Mouse (Mus musculus) cerebellum, adult 2 months (tissue): Measurements from ENCODE around the gene Igf2r.

Experiments
- CTCF ChIP-seq: fragments of 200-500 bp; IDR thresholded peaks from 2 replicates; pipeline ENCODE4 v1.5.1; 2011; ENCODE audit warnings: low read depth, mild to moderate bottlenecking, control low read depth, low read length, moderate library complexity, borderline replicate concordance; ENCODE audit not compliant: insufficient read depth
- POLR2A ChIP-seq: fragments of 200-500 bp; IDR thresholded peaks from 2 replicates; pipeline ENCODE4 v1.6.1; 2011; ENCODE audit warnings: low read length, control low read depth, borderline replicate concordance; ENCODE audit not compliant: insufficient read depth

DNA sequence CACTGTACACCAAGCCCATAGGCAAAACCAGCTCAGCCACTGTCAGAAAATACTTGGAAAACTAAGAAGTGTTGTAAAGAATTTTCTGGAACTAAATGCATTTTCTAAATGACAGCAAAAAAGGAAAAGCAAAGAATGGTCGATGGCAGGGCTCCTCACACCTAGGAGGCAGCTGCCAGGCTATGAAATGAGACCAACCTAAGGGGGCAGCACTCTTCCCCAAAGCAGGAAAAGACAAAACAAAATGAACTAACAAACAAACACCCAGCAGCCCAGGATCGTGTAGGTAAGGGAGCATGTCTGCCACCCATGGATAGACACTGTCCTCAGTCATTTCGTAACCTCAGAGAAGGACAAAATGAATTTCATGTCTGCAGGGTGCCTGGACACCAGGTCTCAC is 56.5 kb downstream of the Igf2r start:
- no peak for TF ChIP-seq POLR2A
- no peak for TF ChIP-seq CTCF
